Mouse (Mus musculus) kidney, postnatal 36 days (tissue): ENCODE results near the gene Coro6.

ENCODE experiments used
- DNase-seq, 2 experiments: peaks; one replicate each; pipeline ENCODE4 v3.0.0; 2021 to 2022; ENCODE audit warnings: mixed read lengths in 2 of 2

The Coro6 gene

DNA sequence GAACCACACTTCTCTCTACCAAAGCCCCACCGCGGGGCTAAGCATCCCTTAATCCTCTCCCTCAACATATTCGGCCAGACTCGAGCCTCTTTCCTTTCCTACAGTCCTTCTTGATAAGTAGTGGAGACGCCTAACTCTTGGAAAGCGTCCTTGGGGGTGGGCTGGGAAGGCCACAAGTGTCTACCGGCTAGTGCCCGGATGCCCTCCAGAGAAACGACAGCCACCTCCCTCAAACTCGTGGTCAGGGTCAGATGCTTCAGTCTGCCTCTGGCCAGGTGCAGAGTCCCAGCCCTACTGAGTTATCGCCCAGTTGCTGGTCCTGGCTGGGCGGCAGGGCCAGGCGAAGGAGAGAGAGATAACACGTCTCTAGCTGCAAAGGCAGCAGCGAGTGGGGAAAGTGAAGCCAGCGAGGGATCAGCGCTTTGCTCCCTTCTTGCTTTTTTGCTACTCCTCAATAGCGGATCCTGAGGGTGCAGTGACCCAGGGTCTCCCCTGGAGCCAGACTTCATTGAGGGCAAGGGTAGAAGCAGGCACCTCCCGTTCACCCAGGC lies 52.1 kb downstream of the Coro6 start:
- no peak for DNase-seq

DNA sequence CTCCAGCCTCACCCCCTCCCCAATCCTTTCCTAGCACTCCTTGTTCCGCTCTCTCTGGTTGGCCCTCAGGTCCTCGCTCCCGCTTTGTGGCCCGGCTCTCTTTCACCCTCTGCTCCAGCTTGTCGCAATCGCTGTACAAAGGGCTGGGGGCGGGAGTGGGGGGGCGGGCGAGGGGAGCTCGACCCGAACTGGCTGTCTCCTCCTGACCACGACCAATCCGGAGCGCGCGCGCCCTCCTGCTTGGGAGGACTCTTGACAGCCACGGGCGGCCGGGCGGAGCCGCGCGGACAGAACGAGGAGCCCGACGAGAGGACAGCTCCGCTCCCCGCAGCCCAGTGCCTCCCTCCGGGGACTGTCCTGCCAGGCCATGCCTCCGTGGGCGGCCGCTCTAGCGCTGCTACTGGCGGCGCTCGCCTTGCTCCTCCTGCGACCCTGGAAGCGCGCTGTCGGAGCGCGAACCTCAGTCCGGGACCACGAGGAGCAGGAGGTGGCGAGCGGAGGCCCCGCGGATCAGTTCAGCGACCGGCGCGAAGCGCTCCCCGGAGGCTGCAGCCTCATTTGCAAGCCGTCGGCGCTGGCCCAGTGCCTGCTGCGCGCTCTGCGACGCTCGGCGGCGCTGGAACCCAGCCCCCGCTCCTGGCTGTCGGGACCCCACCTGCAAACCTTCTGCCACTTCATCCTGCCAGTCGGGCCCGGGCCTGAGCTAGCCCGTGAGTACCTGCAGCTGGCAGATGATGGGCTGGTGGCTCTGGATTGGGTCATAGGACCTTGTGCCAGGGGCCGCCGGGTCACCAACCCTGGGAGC lies 52.8 kb downstream of the Coro6 start, which contains the start of gene Abhd15:
Gene Abhd15 (plus strand): TSS at position 290 of the 805 bp plus-strand sequence.
- DNase-seq, result peak; percentile 89

DNA sequence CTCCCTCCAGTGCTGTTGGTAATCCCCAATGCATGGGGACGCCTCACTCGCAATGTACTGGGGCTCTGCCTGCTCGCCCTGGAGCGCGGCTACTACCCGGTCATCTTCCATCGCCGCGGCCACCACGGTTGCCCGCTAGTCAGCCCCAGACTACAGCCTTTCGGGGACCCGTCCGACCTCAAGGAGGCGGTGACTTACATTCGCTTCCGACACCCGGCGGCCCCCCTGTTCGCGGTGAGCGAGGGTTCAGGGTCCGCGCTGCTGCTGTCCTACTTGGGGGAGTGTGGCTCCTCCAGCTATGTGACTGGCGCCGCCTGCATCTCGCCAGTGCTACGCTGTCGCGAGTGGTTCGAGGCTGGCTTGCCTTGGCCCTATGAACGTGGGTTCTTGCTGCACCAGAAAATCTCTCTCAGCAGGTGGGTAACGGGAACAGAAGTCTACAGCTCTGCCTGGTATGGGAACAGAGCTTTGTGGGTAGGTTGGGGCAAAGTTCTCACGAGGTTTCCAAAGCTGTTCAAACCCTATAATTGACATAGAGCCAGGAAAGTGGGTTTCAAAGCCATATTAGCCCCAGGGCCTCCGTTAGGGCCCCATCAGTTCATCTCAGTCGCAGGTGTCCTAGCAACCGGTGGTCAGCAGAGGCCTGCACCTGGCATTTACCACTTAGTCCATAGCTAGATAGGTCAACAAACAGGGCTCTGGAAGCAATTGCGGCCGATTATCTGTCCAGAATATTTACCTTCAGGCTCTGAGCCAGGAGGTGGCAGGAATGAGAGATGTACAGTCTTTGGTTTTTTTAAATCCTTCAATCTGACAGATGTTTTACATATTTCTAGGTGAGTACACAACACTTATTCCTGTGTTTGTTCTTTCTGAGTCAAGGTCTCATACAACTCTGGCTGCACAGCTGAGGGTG lies 53.7 kb downstream of the Coro6 start, which contains the start of gene Trp53i13:
Gene Trp53i13 (minus strand): TSS at position 344 of the 916 bp plus-strand sequence.
- DNase-seq, result peak in 1 of 2 experiments; percentile 57

DNA sequence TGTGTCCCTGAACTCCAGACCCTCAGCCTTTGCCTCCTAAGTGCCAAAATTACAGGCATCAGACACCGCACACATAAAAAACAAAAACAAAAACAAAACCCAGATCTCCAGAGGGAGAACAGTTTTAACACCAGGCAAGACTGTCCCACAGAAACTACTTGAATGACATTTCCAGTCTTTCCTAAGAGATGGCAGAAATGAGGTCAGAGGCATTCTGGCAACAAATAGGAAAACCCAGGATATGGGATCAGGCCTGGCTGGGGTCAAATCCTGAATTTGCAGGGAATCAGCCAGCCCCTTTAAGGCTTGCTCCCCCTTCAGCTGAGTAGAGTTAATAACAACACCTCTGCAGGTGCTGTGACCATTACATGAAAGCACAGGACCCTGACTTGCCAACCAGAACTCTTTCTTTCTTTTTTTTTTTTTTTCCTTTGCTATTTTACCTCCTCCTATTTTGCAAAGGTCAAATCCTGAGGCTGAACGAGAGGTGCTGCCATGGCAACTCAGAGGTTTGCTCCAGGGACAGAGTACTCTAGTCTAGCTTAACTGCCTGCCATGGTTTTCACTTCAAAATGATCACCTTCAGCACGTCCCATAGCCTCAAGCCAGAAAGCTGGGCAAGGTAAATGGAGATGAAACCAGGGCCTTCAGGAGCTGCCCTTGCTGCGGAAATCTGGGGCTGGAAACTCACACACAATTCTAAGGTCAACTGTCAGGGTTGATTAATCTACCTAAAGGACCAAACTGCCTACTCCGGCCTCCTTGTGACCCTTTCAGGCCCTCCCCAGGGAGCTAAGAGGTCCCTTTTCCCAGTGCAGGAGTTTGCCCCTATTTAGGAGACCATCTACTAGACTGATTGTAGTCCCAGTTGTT lies 54.6 kb downstream of the Coro6 start:
- DNase-seq, result no peak

DNA sequence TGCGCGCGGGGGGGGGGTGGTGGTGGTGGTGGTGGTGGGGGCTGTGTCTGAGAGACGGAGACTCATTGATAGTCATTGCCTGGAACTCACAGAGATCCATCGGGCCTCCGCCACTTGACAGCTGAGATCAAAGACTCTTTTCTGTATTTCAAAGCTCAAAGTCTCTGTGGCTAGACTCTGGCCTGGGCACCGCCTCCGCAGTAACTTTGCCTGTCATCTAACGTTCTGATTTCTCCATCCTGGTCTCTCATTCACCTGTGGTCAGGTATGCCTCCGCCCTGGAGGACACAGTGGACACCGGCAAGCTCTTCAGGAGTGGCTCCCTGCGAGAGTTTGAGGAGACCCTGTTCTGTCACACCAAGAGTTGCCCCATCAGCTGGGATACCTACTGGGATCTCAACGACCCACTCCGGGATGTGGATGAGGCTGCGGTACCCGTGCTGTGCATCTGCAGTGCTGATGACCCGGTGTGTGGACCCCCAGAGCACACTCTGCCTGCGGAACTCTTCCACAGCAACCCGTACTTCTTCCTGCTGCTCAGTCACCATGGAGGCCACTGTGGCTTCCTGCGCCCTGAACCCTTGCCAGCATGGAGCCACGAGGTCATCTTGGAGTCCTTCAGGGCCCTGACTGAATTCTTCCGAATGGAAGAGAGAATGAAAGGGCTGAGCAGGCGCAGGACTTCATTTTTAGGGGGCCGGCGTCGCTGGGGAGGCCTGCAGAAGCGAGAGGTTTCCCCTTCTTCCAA lies 56.0 kb downstream of the Coro6 start:
- no peak for DNase-seq

DNA sequence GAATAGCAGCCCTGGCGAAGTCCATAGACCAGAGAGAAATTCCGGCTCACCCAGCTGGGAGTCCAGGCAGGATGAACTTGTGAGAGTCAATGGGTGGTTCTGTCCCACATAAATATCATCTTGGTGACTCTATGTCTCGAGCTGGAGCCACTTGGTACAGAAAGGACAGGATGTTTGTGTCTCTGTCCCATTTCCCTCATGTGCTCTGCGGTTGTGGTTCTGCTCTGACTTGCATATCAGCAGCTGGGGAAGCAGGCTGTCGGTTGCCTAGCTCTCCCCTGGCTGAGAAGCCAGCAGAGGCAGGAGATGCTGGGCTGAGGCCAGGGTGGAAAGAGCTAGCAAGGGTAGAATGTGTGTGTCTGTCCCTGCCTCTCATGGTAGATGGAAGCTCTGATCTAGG lies 56.8 kb downstream of the Coro6 start, which contains the start of gene Gm10392:
Gene Gm10392 (minus strand): TSS at position 156 of the 400 bp plus-strand sequence.
- peak in 1 of 2 experiments; percentile 40 for DNase-seq
